Mouse (Mus musculus): ENCODE results near the gene Golga1.

Golga1 gene

GRCm38 (mm10) chr2:38975181-38975580 is 90.2 kb downstream of the Golga1 start:
- no peak for DNase-seq (ENCODE audit: low spot score in 2 of 2)

- DNase-seq (ENCODE audit: low spot score in 2 of 2) = no peak
Measured at GRCm38 (mm10) chr2:38974171-38974570, 91.2 kb downstream of the Golga1 start.

- DNase-seq (ENCODE audit: low spot score in 2 of 2) = no peak
Measured at GRCm38 (mm10) chr2:38973701-38974100, 91.6 kb downstream of the Golga1 start.

- no peak for DNase-seq (ENCODE audit: low spot score in 2 of 2)
Measured at GRCm38 (mm10) chr2:38973223-38973622, 92.1 kb downstream of the Golga1 start.

- DNase-seq (ENCODE audit: low spot score in 2 of 2) = no peak
Measured at GRCm38 (mm10) chr2:38970057-38970456, 95.3 kb downstream of the Golga1 start.

GRCm38 (mm10) chr2:38969650-38970049 is 95.7 kb downstream of the Golga1 start:
- DNase-seq (ENCODE audit: low spot score in 2 of 2) = no peak
